Mouse (Mus musculus): ENCODE measurements around the gene Cyb561d2. TPM values are rescaled to one million over a fixed set of nuclear protein-coding genes. Genes with fewer than 3 reads are reported as not detected.

The Cyb561d2 gene
- polyA plus RNA-seq, 1 experiment from 2014 or later: 14.3 TPM

- Histone ChIP-seq H3K4me1 (ENCODE audit: control insufficient read depth, insufficient read depth, low read length) (no peaks in the 10 kb centered on the region; the same call in none of the 2 replicates), H3K27ac (replicated peaks; ENCODE audit: low read depth, low read length) (no peak overlapping the region), H3K36me3 (replicated peaks; ENCODE audit: control insufficient read depth, insufficient read depth, low read depth, low read length) (peaks cover 6% of the 10 kb centered on the region), H3K9ac (replicated peaks; ENCODE audit: low read length) (peak overlapping the region; percentile 84), H3K4me2 (ENCODE audit: low read depth, low read length) (peak overlapping the region; percentile 91), H3K9me3 (replicated peaks; ENCODE audit: control insufficient read depth, low read length) (no peaks in the 10 kb centered on the region), H3K4me3 (ENCODE audit: low read depth, low read length) (peak overlapping the region; percentile 74), H3K27me3 (ENCODE audit: control insufficient read depth, insufficient read depth, low read length) (peaks cover 3% of the 10 kb centered on the region; the same call in 1 of the 2 replicates)
- WGBS: 35% methylated on average over 2 of the region's 2 CpGs
- DNase-seq (ENCODE audit: low spot score) (no peak), ATAC-seq (replicated peaks; ENCODE audit: insufficient number of reproducible peaks, low FRiP score, low TSS enrichment, low read depth) (no peak)
These were observed 13.7 kb upstream of the Cyb561d2 start for GRCm38 (mm10) chr9:107555701-107556100.

- Histone ChIP-seq H3K9ac (replicated peaks; ENCODE audit: low read length) (peak overlapping the region; percentile 84), H3K4me1 (ENCODE audit: control insufficient read depth, insufficient read depth, low read length) (no peaks in the 10 kb centered on the region; the same call in none of the 2 replicates), H3K36me3 (replicated peaks; ENCODE audit: control insufficient read depth, insufficient read depth, low read depth, low read length) (peaks cover 6% of the 10 kb centered on the region), H3K27me3 (ENCODE audit: control insufficient read depth, insufficient read depth, low read length) (peaks cover 5% of the 10 kb centered on the region; the same call in 1 of the 2 replicates), H3K9me3 (replicated peaks; ENCODE audit: control insufficient read depth, low read length) (no peaks in the 10 kb centered on the region), H3K4me2 (ENCODE audit: low read depth, low read length) (peak overlapping the region; percentile 91), H3K4me3 (ENCODE audit: low read depth, low read length) (peak overlapping the region; percentile 74), H3K27ac (replicated peaks; ENCODE audit: low read depth, low read length) (peak overlapping the region; percentile 89)
- DNase-seq (ENCODE audit: low spot score) (peak; percentile 60), ATAC-seq (replicated peaks; ENCODE audit: insufficient number of reproducible peaks, low FRiP score, low TSS enrichment, low read depth) (peak; percentile 36)
- WGBS: under 1% methylated on average over 23 of the region's 23 CpGs
These were observed 13.1 kb upstream of the Cyb561d2 start for GRCm38 (mm10) chr9:107555031-107555457.

DNA sequence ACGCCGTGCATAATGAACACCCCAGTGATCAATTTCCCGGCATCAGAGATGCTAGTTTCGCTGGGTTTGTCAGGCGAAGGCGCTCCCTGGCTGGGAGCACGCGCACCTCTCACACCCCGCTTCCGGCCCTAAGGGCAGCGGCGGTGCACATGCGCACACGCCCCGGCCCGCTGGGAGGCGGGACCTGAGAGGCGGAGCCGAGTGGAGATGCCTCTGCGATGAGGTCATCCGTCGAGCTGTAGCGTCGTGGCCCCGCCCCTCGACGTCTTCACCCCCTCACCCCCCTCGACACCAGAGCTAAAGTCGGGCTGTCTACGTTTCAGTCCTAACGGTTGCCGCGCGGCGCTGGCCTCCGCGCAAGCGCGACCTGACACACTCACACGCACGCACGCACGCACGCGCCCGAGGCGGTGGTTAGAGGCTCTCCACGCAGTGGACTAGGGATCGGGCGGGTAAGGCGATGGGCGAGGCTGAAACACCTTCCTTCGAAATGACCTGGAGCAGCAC, 12.4 kb upstream of the Cyb561d2 start:
- H3K27me3 ChIP-seq (ENCODE audit: control insufficient read depth, insufficient read depth, low read length): peaks cover 5% of the 10 kb centered on the region; the same call in 1 of the 2 replicates
- H3K4me3 ChIP-seq (ENCODE audit: low read depth, low read length): peak overlapping the region; percentile 74
- H3K4me2 ChIP-seq (ENCODE audit: low read depth, low read length): peak overlapping the region; percentile 91
- peak overlapping the region; percentile 89 for H3K27ac ChIP-seq (replicated peaks; ENCODE audit: low read depth, low read length)
- H3K9me3 ChIP-seq (replicated peaks; ENCODE audit: control insufficient read depth, low read length): no peaks in the 10 kb centered on the region
- peak overlapping the region; percentile 84 for H3K9ac ChIP-seq (replicated peaks; ENCODE audit: low read length)
- H3K36me3 ChIP-seq (replicated peaks; ENCODE audit: control insufficient read depth, insufficient read depth, low read depth, low read length): peaks cover 6% of the 10 kb centered on the region
- no peaks in the 10 kb centered on the region; the same call in none of the 2 replicates for H3K4me1 ChIP-seq (ENCODE audit: control insufficient read depth, insufficient read depth, low read length)
- peak; percentile 88 for ATAC-seq (replicated peaks; ENCODE audit: insufficient number of reproducible peaks, low FRiP score, low TSS enrichment, low read depth)
- peak; percentile 99 for DNase-seq (ENCODE audit: low spot score)
- under 1% methylated on average over 53 of the region's 53 CpGs for WGBS

DNA sequence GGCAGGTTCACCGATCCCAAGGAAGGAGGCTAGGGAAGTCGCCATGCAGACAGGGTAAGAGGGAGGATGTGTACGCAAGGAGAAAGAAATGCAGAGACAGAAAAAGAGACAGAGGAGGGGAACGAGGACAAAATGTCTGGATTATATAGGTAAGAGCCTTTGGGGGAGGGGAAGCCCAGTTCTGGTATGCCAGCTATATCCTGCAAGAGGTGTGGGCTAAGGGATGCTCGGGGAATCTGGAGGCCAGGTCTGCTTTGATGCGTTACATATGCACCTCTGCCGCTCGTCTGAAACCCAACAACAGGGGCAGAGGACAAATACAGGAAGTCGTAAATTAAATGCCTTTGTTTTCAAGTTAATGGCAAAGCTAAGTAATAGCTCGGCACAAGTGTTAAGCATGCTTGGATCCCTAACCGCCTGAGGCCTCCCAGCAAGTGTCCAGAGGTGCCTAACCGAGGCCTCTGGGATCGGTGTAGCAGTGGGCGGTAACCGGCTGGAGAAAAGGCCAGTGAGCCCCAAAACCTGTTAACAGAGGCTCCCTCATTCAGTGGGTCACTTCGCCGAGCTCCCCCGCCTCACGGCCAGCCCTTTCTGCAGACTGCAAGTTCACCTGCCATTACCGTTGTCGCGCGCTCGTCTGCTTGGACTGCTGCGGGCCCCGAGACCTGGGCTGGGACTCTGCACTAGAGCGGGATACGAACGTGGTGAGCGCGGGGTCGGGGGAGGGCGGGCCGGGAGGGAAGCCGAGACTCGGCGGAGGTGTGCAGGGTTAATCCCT, 11.7 kb upstream of the Cyb561d2 start:
- Histone ChIP-seq H3K9ac (replicated peaks; ENCODE audit: low read length) (peak overlapping the region; percentile 69), H3K9me3 (replicated peaks; ENCODE audit: control insufficient read depth, low read length) (no peaks in the 10 kb centered on the region), H3K4me2 (ENCODE audit: low read depth, low read length) (peak overlapping the region; percentile 91), H3K27me3 (ENCODE audit: control insufficient read depth, insufficient read depth, low read length) (peaks cover 5% of the 10 kb centered on the region; the same call in 1 of the 2 replicates), H3K36me3 (replicated peaks; ENCODE audit: control insufficient read depth, insufficient read depth, low read depth, low read length) (peaks cover 3% of the 10 kb centered on the region), H3K4me3 (ENCODE audit: low read depth, low read length) (peak overlapping the region; percentile 74), H3K27ac (replicated peaks; ENCODE audit: low read depth, low read length) (peak overlapping the region; percentile 28; the same call in 1 of the 2 replicates), H3K4me1 (ENCODE audit: control insufficient read depth, insufficient read depth, low read length) (no peaks in the 10 kb centered on the region; the same call in none of the 2 replicates)
- WGBS: 8% methylated on average over 37 of the region's 37 CpGs
- DNase-seq (ENCODE audit: low spot score): no peak
- peak; percentile 42 for ATAC-seq (replicated peaks; ENCODE audit: insufficient number of reproducible peaks, low FRiP score, low TSS enrichment, low read depth)

- H3K27me3 ChIP-seq (ENCODE audit: control insufficient read depth, insufficient read depth, low read length): peaks cover 5% of the 10 kb centered on the region; the same call in 1 of the 2 replicates
- DNase-seq (ENCODE audit: low spot score) (no peak), ATAC-seq (replicated peaks; ENCODE audit: insufficient number of reproducible peaks, low FRiP score, low TSS enrichment, low read depth) (no peak)
- no peak overlapping the region; the same call in 1 of the 2 replicates for H3K9ac ChIP-seq (replicated peaks; ENCODE audit: low read length)
- H3K36me3 ChIP-seq (replicated peaks; ENCODE audit: control insufficient read depth, insufficient read depth, low read depth, low read length): no peaks in the 10 kb centered on the region; the same call in 1 of the 2 replicates
- H3K4me3 ChIP-seq (ENCODE audit: low read depth, low read length): no peak overlapping the region
- WGBS: 76% methylated on average over 5 of the region's 5 CpGs
- H3K9me3 ChIP-seq (replicated peaks; ENCODE audit: control insufficient read depth, low read length): no peaks in the 10 kb centered on the region
- no peaks in the 10 kb centered on the region; the same call in none of the 2 replicates for H3K4me1 ChIP-seq (ENCODE audit: control insufficient read depth, insufficient read depth, low read length)
- no peak overlapping the region for H3K27ac ChIP-seq (replicated peaks; ENCODE audit: low read depth, low read length)
- H3K4me2 ChIP-seq (ENCODE audit: low read depth, low read length): peak overlapping the region; percentile 5; the same call in 1 of the 2 replicates
These were observed 10.8 kb upstream of the Cyb561d2 start for GRCm38 (mm10) chr9:107552690-107553393.

DNA sequence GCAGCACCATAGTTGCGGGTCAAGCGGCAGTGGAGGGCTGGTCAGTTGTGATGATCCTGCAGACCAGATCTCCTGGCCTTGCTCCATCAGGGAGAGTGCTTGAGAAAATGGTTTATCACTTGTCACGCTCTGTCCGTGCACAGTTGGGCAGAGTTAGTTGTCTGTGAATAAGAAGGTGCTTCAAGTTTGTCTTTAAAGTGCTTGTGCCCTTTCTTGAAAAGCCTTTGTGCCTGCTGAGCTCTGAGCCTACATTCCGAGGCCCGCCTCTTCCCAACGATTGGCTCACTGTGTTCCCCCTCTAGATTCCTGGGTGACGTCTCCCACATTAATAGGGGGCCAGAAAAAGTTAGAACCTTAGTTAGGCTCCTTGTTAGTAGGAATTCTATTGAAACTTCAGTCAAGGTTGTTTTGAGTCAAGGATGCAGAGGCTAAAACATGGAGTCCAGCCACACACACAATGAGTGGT, 9.9 kb upstream of the Cyb561d2 start:
- Histone ChIP-seq H3K9ac (replicated peaks; ENCODE audit: low read length) (peak overlapping the region; percentile 82), H3K4me2 (ENCODE audit: low read depth, low read length) (peak overlapping the region; percentile 92), H3K27me3 (ENCODE audit: control insufficient read depth, insufficient read depth, low read length) (peaks cover 5% of the 10 kb centered on the region; the same call in 1 of the 2 replicates), H3K27ac (replicated peaks; ENCODE audit: low read depth, low read length) (no peak overlapping the region), H3K4me3 (ENCODE audit: low read depth, low read length) (peak overlapping the region; percentile 50), H3K9me3 (replicated peaks; ENCODE audit: control insufficient read depth, low read length) (no peaks in the 10 kb centered on the region), H3K4me1 (ENCODE audit: control insufficient read depth, insufficient read depth, low read length) (no peaks in the 10 kb centered on the region; the same call in none of the 2 replicates), H3K36me3 (replicated peaks; ENCODE audit: control insufficient read depth, insufficient read depth, low read depth, low read length) (no peaks in the 10 kb centered on the region; the same call in 1 of the 2 replicates)
- ATAC-seq (replicated peaks; ENCODE audit: insufficient number of reproducible peaks, low FRiP score, low TSS enrichment, low read depth): no peak
- peak; percentile 38 for DNase-seq (ENCODE audit: low spot score)
- WGBS: 8% methylated on average over 8 of the region's 8 CpGs

GRCm38 (mm10) chr9:107551117-107551889, 9.3 kb upstream of the Cyb561d2 start, which contains the start of gene Rassf1:
Gene Rassf1, plus strand, starts transcription at chr9:107551555.
- Histone ChIP-seq H3K9ac (replicated peaks; ENCODE audit: low read length) (peak within 1 kb of the TSS; percentile 82), H3K4me1 (ENCODE audit: control insufficient read depth, insufficient read depth, low read length) (no peaks in the 10 kb centered on the region; the same call in none of the 2 replicates), H3K4me3 (ENCODE audit: low read depth, low read length) (peak within 1 kb of the TSS; percentile 50), H3K9me3 (replicated peaks; ENCODE audit: control insufficient read depth, low read length) (no peaks in the 10 kb centered on the region), H3K4me2 (ENCODE audit: low read depth, low read length) (peak within 1 kb of the TSS; percentile 92), H3K36me3 (replicated peaks; ENCODE audit: control insufficient read depth, insufficient read depth, low read depth, low read length) (no peaks in the 10 kb centered on the region), H3K27me3 (ENCODE audit: control insufficient read depth, insufficient read depth, low read length) (peaks cover 5% of the 10 kb centered on the region; the same call in 1 of the 2 replicates), H3K27ac (replicated peaks; ENCODE audit: low read depth, low read length) (no peak within 1 kb of the TSS)
- under 1% methylated on average over 54 of the region's 63 CpGs for WGBS
- DNase-seq (ENCODE audit: low spot score) (peak; percentile 78), ATAC-seq (replicated peaks; ENCODE audit: insufficient number of reproducible peaks, low FRiP score, low TSS enrichment, low read depth) (peak; percentile 10)

Data from embryonic facial prominence, embryonic 11.5 days (tissue).